Mouse (Mus musculus): ENCODE measurements around the gene Olfr71. TPM values are rescaled to one million over a fixed set of nuclear protein-coding genes. Genes with fewer than 3 reads are reported as not detected.

Olfr71 gene
- total and polyA plus RNA-seq, 2 experiments from 2014 or later: not detected

DNA sequence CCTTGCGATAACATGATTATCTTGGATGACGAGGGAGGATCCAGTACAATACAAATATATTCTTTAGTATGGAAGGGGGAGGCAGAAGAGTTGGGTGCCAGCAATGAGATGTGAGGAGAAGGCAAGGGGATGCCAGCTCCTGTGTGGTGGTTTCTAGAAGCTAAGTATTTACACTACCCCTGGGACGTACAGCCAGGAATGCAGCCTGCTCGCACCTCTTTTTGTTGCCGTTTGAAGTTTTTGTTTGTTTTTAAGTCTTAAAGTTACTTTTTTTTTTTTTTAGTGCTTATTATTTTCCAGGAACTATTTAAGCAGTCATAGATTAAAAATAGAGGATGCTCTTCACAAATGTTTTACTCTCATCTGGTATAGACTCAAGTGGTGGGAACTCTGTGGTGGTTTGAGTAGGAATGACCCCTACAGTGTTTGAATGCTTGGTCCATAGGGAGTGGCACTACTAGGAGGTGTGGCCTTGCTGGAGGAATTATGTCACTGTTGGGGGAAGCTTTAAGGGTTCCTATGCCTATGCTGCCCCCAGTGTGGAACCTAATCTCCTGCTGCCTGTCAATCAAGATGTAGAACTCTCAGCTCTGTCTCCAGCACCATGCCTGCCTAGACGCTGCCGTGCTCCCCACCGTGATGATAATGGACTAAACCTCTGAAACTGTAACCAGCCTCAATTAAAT, 29.1 kb upstream of the Olfr71 start:
- Histone ChIP-seq H3K27ac (ENCODE audit: low read depth, low read length) (no peak overlapping the region), H3K4me3 (ENCODE audit: low read depth, low read length) (no peak overlapping the region), H3K36me3 (ENCODE audit: insufficient read depth, low read length) (no peaks in the 10 kb centered on the region), H3K4me2 (ENCODE audit: low read depth, low read length, poor library complexity, severe bottlenecking) (no peak overlapping the region), H3K4me1 (ENCODE audit: insufficient read depth, low read length) (no peaks in the 10 kb centered on the region), H3K9me3 (ENCODE audit: low read length) (no peaks in the 10 kb centered on the region), H3K27me3 (ENCODE audit: insufficient read depth, low read length) (no peaks in the 10 kb centered on the region), H3K9ac (replicated peaks; ENCODE audit: low read length, poor library complexity, severe bottlenecking) (no peak overlapping the region)
- 67% methylated on average over 8 of the region's 8 CpGs for WGBS
- TF ChIP-seq CTCF (IDR thresholded peaks at IDR 0.05): no peak
- DNase-seq (ENCODE audit: low spot score): no peak
- no peak for ATAC-seq (ENCODE audit: low FRiP score)

DNA sequence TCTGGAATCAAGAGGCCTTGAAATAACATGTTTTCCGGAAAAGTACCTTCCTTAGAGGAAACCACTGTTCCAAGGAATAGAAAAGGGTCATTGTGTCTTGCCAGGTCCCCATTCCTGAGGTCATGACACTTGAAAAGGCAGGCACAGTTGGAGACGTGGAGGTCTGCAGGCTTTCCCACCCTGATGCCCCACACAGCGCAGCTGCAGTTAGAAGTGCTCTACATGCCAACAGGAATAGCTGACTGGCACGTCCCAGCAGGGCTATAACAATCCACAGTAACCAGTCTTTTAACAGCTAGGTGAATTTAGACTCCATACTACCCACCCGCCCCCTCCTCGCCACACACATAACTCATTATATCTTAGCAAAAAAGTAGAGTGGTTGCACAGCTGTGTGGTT, 27.1 kb upstream of the Olfr71 start:
- Histone ChIP-seq H3K27me3 (ENCODE audit: insufficient read depth, low read length) (no peaks in the 10 kb centered on the region), H3K4me3 (ENCODE audit: low read depth, low read length) (no peak overlapping the region), H3K27ac (ENCODE audit: low read depth, low read length) (no peak overlapping the region), H3K9ac (replicated peaks; ENCODE audit: low read length, poor library complexity, severe bottlenecking) (no peak overlapping the region), H3K4me2 (ENCODE audit: low read depth, low read length, poor library complexity, severe bottlenecking) (no peak overlapping the region), H3K4me1 (ENCODE audit: insufficient read depth, low read length) (no peaks in the 10 kb centered on the region), H3K9me3 (ENCODE audit: low read length) (no peaks in the 10 kb centered on the region), H3K36me3 (ENCODE audit: insufficient read depth, low read length) (no peaks in the 10 kb centered on the region)
- DNase-seq (ENCODE audit: low spot score) (no peak), ATAC-seq (ENCODE audit: low FRiP score) (no peak)
- 71% methylated on average over 6 of the region's 6 CpGs for WGBS
- no peak for TF ChIP-seq CTCF (IDR thresholded peaks at IDR 0.05)

DNA sequence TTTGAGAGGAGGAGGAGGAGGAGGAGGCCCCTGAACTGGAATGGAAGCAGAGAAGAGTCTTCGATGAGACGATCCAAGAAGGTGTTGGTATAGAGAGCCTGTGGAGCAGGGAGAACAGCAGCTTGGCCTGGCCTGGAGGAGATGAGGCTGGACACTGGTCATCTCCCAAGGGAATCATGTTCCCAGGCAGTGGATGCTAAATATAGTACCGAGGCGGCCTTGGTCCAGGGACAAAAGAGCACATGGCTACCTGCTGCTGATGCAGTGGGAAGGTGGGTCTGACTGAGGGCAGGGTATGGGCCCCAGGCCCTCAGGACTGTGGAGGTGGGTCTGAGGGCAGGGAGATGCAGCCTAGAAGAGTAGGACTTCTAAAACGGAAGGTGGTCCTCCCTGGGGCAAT, 23.1 kb upstream of the Olfr71 start:
- H3K4me3 ChIP-seq (ENCODE audit: low read depth, low read length): no peak overlapping the region
- H3K9ac ChIP-seq (replicated peaks; ENCODE audit: low read length, poor library complexity, severe bottlenecking): no peak overlapping the region
- no peak for TF ChIP-seq CTCF (IDR thresholded peaks at IDR 0.05)
- WGBS: 85% methylated on average over 5 of the region's 5 CpGs
- no peaks in the 10 kb centered on the region for H3K27me3 ChIP-seq (ENCODE audit: insufficient read depth, low read length)
- no peak overlapping the region for H3K27ac ChIP-seq (ENCODE audit: low read depth, low read length)
- no peaks in the 10 kb centered on the region for H3K4me1 ChIP-seq (ENCODE audit: insufficient read depth, low read length)
- no peaks in the 10 kb centered on the region for H3K9me3 ChIP-seq (ENCODE audit: low read length)
- no peak for DNase-seq (ENCODE audit: low spot score)
- H3K36me3 ChIP-seq (ENCODE audit: insufficient read depth, low read length): no peaks in the 10 kb centered on the region
- H3K4me2 ChIP-seq (ENCODE audit: low read depth, low read length, poor library complexity, severe bottlenecking): no peak overlapping the region
- ATAC-seq (ENCODE audit: low FRiP score): no peak

DNA sequence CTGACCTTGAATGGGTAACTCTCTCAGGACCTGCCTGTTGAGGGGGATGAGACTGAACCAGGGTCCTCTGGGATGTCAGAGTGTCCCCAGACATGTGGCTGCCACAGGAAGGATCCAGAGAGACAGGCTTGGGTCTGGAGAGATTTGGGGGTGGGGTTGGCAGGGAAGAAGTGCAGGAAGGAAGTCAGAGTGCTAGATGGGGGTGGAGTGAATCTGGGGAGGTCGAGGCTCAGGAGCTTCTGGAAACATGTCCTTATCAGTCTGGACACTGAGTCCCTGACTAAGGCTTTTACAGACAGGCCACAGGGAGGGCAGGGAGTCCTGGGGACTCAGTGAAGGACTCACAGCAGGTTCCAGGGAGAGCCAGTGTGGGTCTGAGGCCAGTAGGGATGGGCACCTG, 22.1 kb upstream of the Olfr71 start:
- no peak for DNase-seq (ENCODE audit: low spot score)
- H3K27me3 ChIP-seq (ENCODE audit: insufficient read depth, low read length): no peaks in the 10 kb centered on the region
- H3K4me2 ChIP-seq (ENCODE audit: low read depth, low read length, poor library complexity, severe bottlenecking): no peak overlapping the region
- no peaks in the 10 kb centered on the region for H3K9me3 ChIP-seq (ENCODE audit: low read length)
- WGBS: 19% methylated on average over 1 of the region's 1 CpGs
- no peak overlapping the region for H3K9ac ChIP-seq (replicated peaks; ENCODE audit: low read length, poor library complexity, severe bottlenecking)
- H3K4me1 ChIP-seq (ENCODE audit: insufficient read depth, low read length): no peaks in the 10 kb centered on the region
- no peak for TF ChIP-seq CTCF (IDR thresholded peaks at IDR 0.05)
- H3K27ac ChIP-seq (ENCODE audit: low read depth, low read length): no peak overlapping the region
- no peaks in the 10 kb centered on the region for H3K36me3 ChIP-seq (ENCODE audit: insufficient read depth, low read length)
- no peak for ATAC-seq (ENCODE audit: low FRiP score)
- no peak overlapping the region for H3K4me3 ChIP-seq (ENCODE audit: low read depth, low read length)

DNA sequence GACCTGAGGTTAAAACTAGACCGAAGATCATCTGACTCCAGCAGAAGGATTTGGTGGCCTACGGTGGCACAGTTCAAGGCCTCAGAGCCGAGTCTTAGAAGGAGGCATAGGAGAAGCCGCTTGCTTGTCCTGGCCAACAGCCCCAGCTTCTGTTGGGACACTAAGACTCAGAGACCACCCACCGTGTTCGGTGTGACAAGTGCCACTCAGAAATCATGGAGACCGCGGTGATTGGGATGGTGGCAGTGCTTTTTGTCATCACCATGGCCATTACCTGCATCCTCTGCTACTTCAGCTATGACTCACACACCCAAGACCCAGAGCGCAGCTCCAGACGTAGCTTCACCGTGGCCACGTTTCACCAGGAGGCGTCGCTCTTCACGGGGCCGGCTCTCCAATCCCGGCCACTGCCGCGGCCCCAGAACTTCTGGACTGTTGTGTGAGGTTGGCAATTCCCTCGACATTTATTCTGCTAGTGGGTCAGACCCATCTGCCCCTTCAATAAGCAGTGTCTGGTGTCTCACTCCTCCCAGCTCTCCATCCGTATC, 20.8 kb upstream of the Olfr71 start:
- DNase-seq (ENCODE audit: low spot score) (no peak), ATAC-seq (ENCODE audit: low FRiP score) (no peak)
- H3K4me1 ChIP-seq (ENCODE audit: insufficient read depth, low read length): no peaks in the 10 kb centered on the region
- WGBS: 76% methylated on average over 21 of the region's 21 CpGs
- H3K4me2 ChIP-seq (ENCODE audit: low read depth, low read length, poor library complexity, severe bottlenecking): no peak overlapping the region
- H3K27ac ChIP-seq (ENCODE audit: low read depth, low read length): no peak overlapping the region
- TF ChIP-seq CTCF (IDR thresholded peaks at IDR 0.05): no peak
- no peak overlapping the region for H3K4me3 ChIP-seq (ENCODE audit: low read depth, low read length)
- no peaks in the 10 kb centered on the region for H3K9me3 ChIP-seq (ENCODE audit: low read length)
- no peaks in the 10 kb centered on the region for H3K27me3 ChIP-seq (ENCODE audit: insufficient read depth, low read length)
- no peaks in the 10 kb centered on the region for H3K36me3 ChIP-seq (ENCODE audit: insufficient read depth, low read length)
- no peak overlapping the region for H3K9ac ChIP-seq (replicated peaks; ENCODE audit: low read length, poor library complexity, severe bottlenecking)

DNA sequence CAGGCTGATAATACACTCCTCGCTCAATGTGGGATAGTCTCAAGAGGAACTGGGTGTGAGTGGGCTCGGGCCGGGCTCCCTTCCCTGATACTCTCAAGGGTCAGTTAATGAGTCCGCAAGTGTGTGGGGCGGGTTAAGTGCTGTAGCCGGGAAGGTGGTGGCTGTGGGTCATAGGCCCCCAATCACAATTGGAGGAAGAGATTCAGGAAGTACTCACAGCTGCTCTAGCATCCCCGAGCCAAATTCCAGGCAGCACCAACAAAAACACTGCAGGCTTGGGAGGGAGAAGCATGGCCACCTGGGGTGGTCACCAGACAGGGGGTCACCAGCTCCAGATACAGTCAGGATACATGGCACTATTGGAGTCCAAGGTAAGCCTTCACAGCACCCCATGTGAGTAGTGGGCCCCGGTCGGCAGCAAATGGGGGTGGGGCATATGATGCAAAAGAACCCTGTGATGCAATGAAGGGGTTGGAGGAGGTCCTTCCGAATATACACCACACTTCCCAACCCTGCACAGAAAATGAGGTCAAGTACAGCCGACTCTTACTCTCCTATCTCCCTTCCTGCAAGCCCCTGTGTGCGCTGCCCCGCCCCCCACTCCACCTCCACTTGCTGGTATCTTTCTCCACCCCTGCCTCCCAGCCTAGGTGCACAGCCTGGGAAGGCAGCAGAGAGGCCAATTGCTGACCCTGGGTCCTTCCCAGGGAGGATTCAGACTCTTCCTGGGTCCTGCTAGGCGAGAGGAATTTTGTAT, 19.9 kb upstream of the Olfr71 start, which contains the start of gene Spaar:
Gene Spaar, plus strand, starts transcription at position 241 of the 757 bp plus-strand sequence.
- Histone ChIP-seq H3K9ac (replicated peaks; ENCODE audit: low read length, poor library complexity, severe bottlenecking) (no peak within 1 kb of the TSS), H3K27ac (ENCODE audit: low read depth, low read length) (no peak within 1 kb of the TSS), H3K4me2 (ENCODE audit: low read depth, low read length, poor library complexity, severe bottlenecking) (no peak within 1 kb of the TSS), H3K36me3 (ENCODE audit: insufficient read depth, low read length) (no peaks in the 10 kb centered on the region), H3K27me3 (ENCODE audit: insufficient read depth, low read length) (no peaks in the 10 kb centered on the region), H3K4me1 (ENCODE audit: insufficient read depth, low read length) (no peaks in the 10 kb centered on the region), H3K4me3 (ENCODE audit: low read depth, low read length) (no peak within 1 kb of the TSS), H3K9me3 (ENCODE audit: low read length) (no peaks in the 10 kb centered on the region)
- TF ChIP-seq CTCF (IDR thresholded peaks at IDR 0.05): no peak
- no peak for DNase-seq (ENCODE audit: low spot score)
- WGBS: 77% methylated on average over 14 of the region's 14 CpGs
- ATAC-seq (ENCODE audit: low FRiP score): no peak
